Mouse (Mus musculus) forebrain, embryonic 13.5 days (tissue): ENCODE measurements around the gene Amt. TPM values are rescaled to one million over a fixed set of nuclear protein-coding genes. Genes with fewer than 3 reads are reported as not detected.
A peak's percentile ranks its signal among the peaks of the same experiment; 100 is the strongest.

Experiments used
- ATAC-seq: fragments of 200-750 bp; cut with Nextera tagmentation; 2 replicates; pipeline ENCODE4 v1.8.0; 2017
- H3K27ac ChIP-seq: fragments of 300-500 bp; sonication (generic); 2 replicates; pipeline ENCODE4 v1.5.1; 2015; ENCODE audit warnings: inconsistent platforms, mild to moderate bottlenecking, moderate library complexity
- H3K27me3 ChIP-seq: fragments of 300-500 bp; sonication (generic); 2 replicates; pipeline ENCODE4 v1.6.1; 2015; ENCODE audit warnings: mild to moderate bottlenecking, inconsistent platforms
- H3K36me3 ChIP-seq: fragments of 300-500 bp; sonication (generic); 2 replicates; pipeline ENCODE4 v1.6.1; 2015; ENCODE audit warnings: mild to moderate bottlenecking, inconsistent platforms; ENCODE audit not compliant: poor library complexity, severe bottlenecking
- H3K4me1 ChIP-seq: fragments of 300-500 bp; sonication (generic); 2 replicates; pipeline ENCODE4 v1.6.1; 2015; ENCODE audit warnings: inconsistent platforms
- H3K4me2 ChIP-seq: fragments of 300-500 bp; sonication (generic); 2 replicates; pipeline ENCODE4 v1.6.1; 2015; ENCODE audit warnings: inconsistent platforms, mild to moderate bottlenecking, moderate library complexity
- H3K4me3 ChIP-seq: fragments of 300-500 bp; sonication (generic); 2 replicates; pipeline ENCODE4 v1.5.1; 2015; ENCODE audit warnings: mild to moderate bottlenecking, inconsistent platforms
- H3K9ac ChIP-seq: fragments of 300-500 bp; sonication (generic); 2 replicates; pipeline ENCODE4 v1.6.1; 2015; ENCODE audit warnings: mild to moderate bottlenecking, inconsistent platforms
- H3K9me3 ChIP-seq: fragments of 300-500 bp; sonication (generic); replicated peaks from 2 replicates; pipeline ENCODE4 v1.6.1; 2016; ENCODE audit warnings: inconsistent platforms
- WGBS: fragments of 180-500 bp; shearing (Covaris S2); methylation state at CpG from one replicate; pipeline ENCODE4 v1.1.7; 2015; 5-methylcytosine and 5-hydroxymethylcytosine counted together
- polyA plus RNA-seq: library from polyadenylated mRNA; unstranded; fragments of >200 nt; fragmentation: Nextera tagmentation; extraction: Ambion mirVana; gene quantifications from 2 replicates; pipeline ENCODE4 v1.2.1, GENCODE M21; 2015

Amt gene
- polyA plus RNA-seq, 1 experiment from 2014 or later = 25.3 TPM

GRCm38 (mm10) chr9:108290016-108290750 lies 6.5 kb upstream of the Amt start, which contains the start of gene Nicn1:
TSS of gene Nicn1 (plus strand) at chr9:108290429.
- Histone ChIP-seq H3K27ac (peak within 1 kb of the TSS; percentile 97), H3K9ac (peak within 1 kb of the TSS; percentile 83), H3K4me2 (peak within 1 kb of the TSS; percentile 68), H3K9me3 (no peaks in the 10 kb centered on the region), H3K4me1 (peaks cover 14% of the 10 kb centered on the region), H3K4me3 (peak within 1 kb of the TSS; percentile 62), H3K36me3 (peaks cover 19% of the 10 kb centered on the region), H3K27me3 (no peaks in the 10 kb centered on the region)
- WGBS = under 1% methylated on average over 32 of the region's 32 CpGs
- ATAC-seq = peak; percentile 98

GRCm38 (mm10) chr9:108290773-108291172 lies 5.9 kb upstream of the Amt start:
- H3K36me3 ChIP-seq = peaks cover 22% of the 10 kb centered on the region
- peaks cover 14% of the 10 kb centered on the region for H3K4me1 ChIP-seq
- ATAC-seq = no peak
- peak overlapping the region; percentile 62 for H3K4me3 ChIP-seq
- peak overlapping the region; percentile 76 for H3K27ac ChIP-seq
- 41% methylated on average over 6 of the region's 6 CpGs for WGBS
- no peaks in the 10 kb centered on the region for H3K27me3 ChIP-seq
- H3K4me2 ChIP-seq = peak overlapping the region; percentile 68
- H3K9ac ChIP-seq = peak overlapping the region; percentile 74
- H3K9me3 ChIP-seq = no peaks in the 10 kb centered on the region

- peaks cover 16% of the 10 kb centered on the region for H3K4me1 ChIP-seq
- H3K36me3 ChIP-seq = peaks cover 42% of the 10 kb centered on the region
- H3K4me3 ChIP-seq = no peak overlapping the region
- no peaks in the 10 kb centered on the region for H3K9me3 ChIP-seq
- no peaks in the 10 kb centered on the region for H3K27me3 ChIP-seq
- no peak overlapping the region for H3K27ac ChIP-seq
- WGBS = 89% methylated on average over 3 of the region's 3 CpGs
- H3K9ac ChIP-seq = no peak overlapping the region
- no peak overlapping the region for H3K4me2 ChIP-seq
- ATAC-seq = no peak
These were observed 5.2 kb downstream of the Amt start for GRCm38 (mm10) chr9:108301853-108302252.

GRCm38 (mm10) chr9:108304716-108305115 lies 8.1 kb downstream of the Amt start:
- no peak for ATAC-seq
- peak overlapping the region; percentile 89 for H3K9ac ChIP-seq
- peak overlapping the region; percentile 82 for H3K4me2 ChIP-seq
- H3K27ac ChIP-seq = no peak overlapping the region
- peak overlapping the region; percentile 91 for H3K4me3 ChIP-seq
- 93% methylated on average over 4 of the region's 4 CpGs for WGBS
- H3K9me3 ChIP-seq = no peaks in the 10 kb centered on the region
- peaks cover 37% of the 10 kb centered on the region for H3K36me3 ChIP-seq
- no peaks in the 10 kb centered on the region for H3K27me3 ChIP-seq
- peaks cover 34% of the 10 kb centered on the region for H3K4me1 ChIP-seq

- ATAC-seq = no peak
- WGBS = 5% methylated on average over 1 of the region's 1 CpGs
- peak overlapping the region; percentile 82 for H3K4me2 ChIP-seq
These were observed 8.5 kb downstream of the Amt start for GRCm38 (mm10) chr9:108305170-108305569.

GRCm38 (mm10) chr9:108305629-108306520 lies 9.2 kb downstream of the Amt start, which contains the start of the genes Rhoa and Tcta:
TSS of gene Rhoa (plus strand) at chr9:108306129.
TSS of gene Tcta (minus strand) at chr9:108306160.
- under 1% methylated on average over 63 of the region's 81 CpGs for WGBS
- peaks cover 42% of the 10 kb centered on the region for H3K4me1 ChIP-seq
- H3K27ac ChIP-seq = peak within 1 kb of the TSS; percentile 99
- no peaks in the 10 kb centered on the region for H3K27me3 ChIP-seq
- H3K9ac ChIP-seq = peak within 1 kb of the TSS; percentile 92
- H3K36me3 ChIP-seq = peaks cover 32% of the 10 kb centered on the region
- H3K4me3 ChIP-seq = peak within 1 kb of the TSS; percentile 91
- no peaks in the 10 kb centered on the region for H3K9me3 ChIP-seq
- ATAC-seq = peak; percentile 98
- H3K4me2 ChIP-seq = peak within 1 kb of the TSS; percentile 82

More at GRCm38 (mm10) chr9:108305170-108305569, 8.5 kb downstream of the Amt start:
- Histone ChIP-seq H3K9ac (peak overlapping the region; percentile 89), H3K27me3 (no peaks in the 10 kb centered on the region), H3K27ac (peak overlapping the region; percentile 99), H3K4me1 (peaks cover 38% of the 10 kb centered on the region), H3K4me3 (peak overlapping the region; percentile 91), H3K36me3 (peaks cover 37% of the 10 kb centered on the region), H3K9me3 (no peaks in the 10 kb centered on the region)

GRCm38 (mm10) chr9:108306571-108306980 lies 9.9 kb downstream of the Amt start:
- H3K4me2 ChIP-seq = peak overlapping the region; percentile 82
- ATAC-seq = peak; percentile 71
- H3K4me1 ChIP-seq = peaks cover 49% of the 10 kb centered on the region
- H3K27me3 ChIP-seq = no peaks in the 10 kb centered on the region
- H3K4me3 ChIP-seq = peak overlapping the region; percentile 91
- peaks cover 26% of the 10 kb centered on the region for H3K36me3 ChIP-seq
- H3K9me3 ChIP-seq = no peaks in the 10 kb centered on the region
- peak overlapping the region; percentile 92 for H3K9ac ChIP-seq
- WGBS = under 1% methylated on average over 37 of the region's 51 CpGs
- peak overlapping the region; percentile 99 for H3K27ac ChIP-seq

GRCm38 (mm10) chr9:108307021-108307807 lies 10.6 kb downstream of the Amt start:
- ATAC-seq = no peak
- Histone ChIP-seq H3K4me3 (peak overlapping the region; percentile 91), H3K36me3 (peaks cover 21% of the 10 kb centered on the region), H3K9ac (peak overlapping the region; percentile 92), H3K27me3 (no peaks in the 10 kb centered on the region), H3K4me2 (peak overlapping the region; percentile 82), H3K4me1 (peaks cover 51% of the 10 kb centered on the region), H3K9me3 (no peaks in the 10 kb centered on the region), H3K27ac (peak overlapping the region; percentile 99)
- 23% methylated on average over 12 of the region's 12 CpGs for WGBS

- peaks cover 12% of the 10 kb centered on the region for H3K36me3 ChIP-seq
- no peaks in the 10 kb centered on the region for H3K9me3 ChIP-seq
- peak overlapping the region; percentile 91 for H3K4me3 ChIP-seq
- no peak for ATAC-seq
- H3K27me3 ChIP-seq = no peaks in the 10 kb centered on the region
- WGBS = 61% methylated on average over 2 of the region's 2 CpGs
- peaks cover 51% of the 10 kb centered on the region for H3K4me1 ChIP-seq
- peak overlapping the region; percentile 82 for H3K4me2 ChIP-seq
- peak overlapping the region; percentile 55 for H3K9ac ChIP-seq
- no peak overlapping the region for H3K27ac ChIP-seq
These were observed 11.5 kb downstream of the Amt start for GRCm38 (mm10) chr9:108308141-108308540.

- no peak overlapping the region for H3K9ac ChIP-seq
- no peak overlapping the region for H3K4me2 ChIP-seq
- H3K27ac ChIP-seq = no peak overlapping the region
- no peaks in the 10 kb centered on the region for H3K9me3 ChIP-seq
- WGBS = 92% methylated on average over 3 of the region's 3 CpGs
- H3K4me1 ChIP-seq = no peaks in the 10 kb centered on the region
- no peaks in the 10 kb centered on the region for H3K27me3 ChIP-seq
- no peak overlapping the region for H3K4me3 ChIP-seq
- no peak for ATAC-seq
- H3K36me3 ChIP-seq = peaks cover 20% of the 10 kb centered on the region
These were observed 20.9 kb downstream of the Amt start for GRCm38 (mm10) chr9:108317572-108317971.

GRCm38 (mm10) chr9:108318462-108318861 lies 21.8 kb downstream of the Amt start:
- H3K9ac ChIP-seq = no peak overlapping the region
- no peak overlapping the region for H3K27ac ChIP-seq
- 76% methylated on average over 2 of the region's 2 CpGs for WGBS
- ATAC-seq = no peak
- no peak overlapping the region for H3K4me2 ChIP-seq
- peaks cover 20% of the 10 kb centered on the region for H3K36me3 ChIP-seq
- H3K9me3 ChIP-seq = no peaks in the 10 kb centered on the region
- no peaks in the 10 kb centered on the region for H3K4me1 ChIP-seq
- no peak overlapping the region for H3K4me3 ChIP-seq
- no peaks in the 10 kb centered on the region for H3K27me3 ChIP-seq
